Mouse (Mus musculus): ENCODE measurements around the gene 9130008F23Rik. TPM values are rescaled to one million over a fixed set of nuclear protein-coding genes. Genes with fewer than 3 reads are reported as not detected.

9130008F23Rik gene
- polyA plus RNA-seq, 1 experiment from 2014 or later = 2.7 TPM

Other genes with a start within 250 kb of the 9130008F23Rik start
- gene Esp3, start 248.5 kb downstream of the 9130008F23Rik start, polyA plus RNA-seq (2015; fragmentation: Nextera tagmentation; extraction: Ambion mirVana) = not detected in 2 replicates
- gene Esp1, start 153.4 kb downstream of the 9130008F23Rik start, polyA plus RNA-seq (2015; fragmentation: Nextera tagmentation; extraction: Ambion mirVana) = not detected in 2 replicates
- not detected in 2 replicates for gene Crisp2, start 73.6 kb downstream of the 9130008F23Rik start, polyA plus RNA-seq (2015; fragmentation: Nextera tagmentation; extraction: Ambion mirVana)
- 0.67 and 1.9 TPM in 2 replicates for gene Rhag, start 69.4 kb downstream of the 9130008F23Rik start, polyA plus RNA-seq (2015; fragmentation: Nextera tagmentation; extraction: Ambion mirVana)
- not detected in 2 replicates for gene Glyatl3, start 33.8 kb upstream of the 9130008F23Rik start, polyA plus RNA-seq (2015; fragmentation: Nextera tagmentation; extraction: Ambion mirVana)
- gene Mut, start 54.1 kb upstream of the 9130008F23Rik start, polyA plus RNA-seq (2015; fragmentation: Nextera tagmentation; extraction: Ambion mirVana) = 32.8 and 33.0 TPM in 2 replicates
- gene Cenpq, start 54.5 kb upstream of the 9130008F23Rik start, polyA plus RNA-seq (2015; fragmentation: Nextera tagmentation; extraction: Ambion mirVana) = 20.3 and 21.9 TPM in 2 replicates